Mouse (Mus musculus) spleen, adult 18-20 months (tissue): ENCODE results near the gene Prm1.
A peak's percentile ranks its signal among the peaks of the same experiment; 100 is the strongest.

Source experiments
- DNase-seq, 2 experiments: peaks; one replicate each; pipeline ENCODE4 v3.0.0; 2022; ENCODE audit warnings: mixed read lengths in 2 of 2

Gene Prm1

GRCm38 (mm10) chr16:10781862-10782371 is 23.7 kb downstream of the Prm1 start:
- no peak for DNase-seq

- DNase-seq, result no peak
Measured at GRCm38 (mm10) chr16:10780631-10781120, 25.0 kb downstream of the Prm1 start.

GRCm38 (mm10) chr16:10777579-10778160 is 28.0 kb downstream of the Prm1 start:
- DNase-seq, result no peak

GRCm38 (mm10) chr16:10776322-10776721 is 29.3 kb downstream of the Prm1 start:
- no peak for DNase-seq

- DNase-seq, result no peak
Measured at GRCm38 (mm10) chr16:10774726-10775125, 30.9 kb downstream of the Prm1 start.

GRCm38 (mm10) chr16:10773543-10773942 is 32.1 kb downstream of the Prm1 start:
- no peak for DNase-seq

- peak; percentile 31 to 42 for DNase-seq
Measured at GRCm38 (mm10) chr16:10771769-10772510, 33.7 kb downstream of the Prm1 start.

GRCm38 (mm10) chr16:10770531-10771325 is 34.9 kb downstream of the Prm1 start:
- DNase-seq, result no peak

- DNase-seq, result peak; percentile 49 to 58
Measured at GRCm38 (mm10) chr16:10769661-10770060, 36.0 kb downstream of the Prm1 start.

- peak in 1 of 2 experiments; percentile 36 for DNase-seq
Measured at GRCm38 (mm10) chr16:10768821-10769220, 36.8 kb downstream of the Prm1 start.

- DNase-seq, result peak in 1 of 2 experiments; percentile 70
Measured at GRCm38 (mm10) chr16:10767158-10767557, 38.5 kb downstream of the Prm1 start.

GRCm38 (mm10) chr16:10764323-10764722 is 41.3 kb downstream of the Prm1 start:
- no peak for DNase-seq

GRCm38 (mm10) chr16:10763540-10764264 is 41.9 kb downstream of the Prm1 start:
- DNase-seq, result no peak

- no peak for DNase-seq
Measured at GRCm38 (mm10) chr16:10762569-10763180, 43.0 kb downstream of the Prm1 start.

GRCm38 (mm10) chr16:10761182-10761581 is 44.5 kb downstream of the Prm1 start:
- DNase-seq, result no peak

- DNase-seq, result no peak
Measured at GRCm38 (mm10) chr16:10756168-10756567, 49.5 kb downstream of the Prm1 start.

GRCm38 (mm10) chr16:10754521-10755296 is 50.9 kb downstream of the Prm1 start:
- DNase-seq, result no peak

- no peak for DNase-seq
Measured at GRCm38 (mm10) chr16:10749824-10750223, 55.8 kb downstream of the Prm1 start.

- no peak for DNase-seq
Measured at GRCm38 (mm10) chr16:10749226-10749625, 56.4 kb downstream of the Prm1 start.
